Mouse (Mus musculus): ENCODE results near the gene 4930568D16Rik. TPM values are rescaled to one million over a fixed set of nuclear protein-coding genes. Genes with fewer than 3 reads are reported as not detected.

Gene 4930568D16Rik
- not detected in 2 replicates for polyA plus RNA-seq (2012; rRNA removed; ENCODE audit: low replicate concordance)

DNA sequence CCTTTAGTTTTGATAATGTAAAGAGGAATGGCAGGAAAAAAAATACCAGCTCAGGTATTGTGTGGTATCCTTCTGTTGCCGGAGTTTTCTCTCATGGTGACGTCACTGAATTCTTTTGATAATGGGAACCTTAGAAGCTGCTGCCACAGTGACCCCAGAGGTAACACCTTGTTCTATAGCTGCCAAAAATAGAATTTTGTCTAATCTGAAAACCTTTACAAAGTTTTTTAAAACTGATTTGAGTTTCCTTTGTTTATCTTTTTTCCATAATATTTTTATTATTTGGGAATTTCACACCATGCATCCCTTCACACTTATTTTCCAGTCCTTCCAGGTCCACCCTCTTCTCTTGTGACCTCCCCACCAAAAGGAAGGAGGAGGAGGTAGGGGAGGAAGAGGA lies at the start of gene 4930568D16Rik:
TSS of gene 4930568D16Rik (minus strand) at position 101 of the 400 bp plus-strand sequence.

DNA sequence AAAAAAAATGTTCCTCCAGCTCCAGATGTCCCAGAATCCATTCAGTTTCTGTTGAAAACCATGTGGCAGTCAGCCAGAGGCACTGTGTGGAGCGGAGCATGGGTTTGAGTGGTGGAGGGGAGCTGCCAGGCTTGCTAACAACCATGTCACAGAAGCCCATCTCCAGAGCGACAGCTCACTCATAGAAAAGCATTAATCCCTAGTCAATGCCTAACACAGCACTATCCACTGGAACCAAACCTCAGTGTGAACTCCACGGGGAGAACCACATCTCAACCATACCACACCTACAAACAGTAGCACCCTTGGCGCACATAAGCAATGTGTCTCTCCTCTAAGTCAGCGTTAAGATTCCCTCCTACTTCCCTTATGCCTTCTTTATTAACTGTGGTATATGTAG lies 29.6 kb upstream of the 4930568D16Rik start, which contains the start of gene 4930402F06Rik:
TSS of gene 4930402F06Rik (minus strand) at position 80 of the 400 bp plus-strand sequence.

DNA sequence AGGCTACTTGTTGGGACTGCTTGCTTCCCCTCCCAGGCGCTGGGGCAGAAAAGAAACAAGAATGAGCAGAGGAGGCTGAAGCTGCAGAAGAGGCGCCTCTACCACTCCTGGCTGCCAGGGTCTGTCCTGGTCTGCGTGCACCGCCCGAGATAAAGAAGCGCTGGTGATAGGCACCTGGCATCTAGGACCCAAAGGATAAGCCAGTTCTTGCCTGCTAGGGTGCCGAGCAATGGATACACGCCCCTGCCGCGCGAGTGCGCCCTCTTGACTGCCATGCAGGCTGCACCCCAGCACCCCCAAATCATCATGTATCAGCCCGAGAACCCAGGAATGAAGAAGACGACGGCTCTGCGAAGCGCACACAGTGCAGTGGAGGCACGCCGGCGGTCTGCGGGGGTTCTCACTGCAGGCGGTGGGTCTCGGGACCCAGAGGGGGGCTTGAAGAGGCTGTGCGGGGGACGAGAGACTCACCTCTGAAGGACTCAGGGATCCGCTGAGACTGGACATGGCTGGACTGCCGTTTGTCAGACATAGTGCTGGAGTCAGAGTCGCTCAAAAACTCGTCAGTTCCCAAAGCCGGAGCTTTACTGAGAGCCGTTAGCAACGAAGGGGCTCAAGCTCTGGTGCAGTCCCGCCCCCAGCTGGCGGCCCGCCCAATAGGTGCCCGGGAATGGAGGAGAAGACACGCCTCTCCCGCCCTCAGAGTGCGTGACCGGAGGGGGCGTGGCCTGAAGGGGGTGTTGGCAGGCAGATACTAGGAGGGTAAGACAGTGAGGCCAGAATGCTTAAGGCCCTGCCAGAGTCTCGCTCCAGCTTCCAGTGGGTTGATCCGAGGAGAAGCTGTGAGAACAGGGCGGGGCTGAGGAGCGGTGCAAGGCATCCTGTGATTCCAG lies 30.9 kb downstream of the 4930568D16Rik start, which contains the start of gene Stom:
TSS of gene Stom (minus strand) at position 589 of the 893 bp plus-strand sequence.

Other genes with a start within 250 kb of the 4930568D16Rik start
- 46.8 and 76.1 TPM in 2 replicates for gene Rab14, start 166.6 kb downstream of the 4930568D16Rik start, polyA plus RNA-seq (2012; rRNA removed; ENCODE audit: low replicate concordance)
- gene Gsn, start 111.3 kb downstream of the 4930568D16Rik start, polyA plus RNA-seq (2012; rRNA removed; ENCODE audit: low replicate concordance), result 2,476 and 8,158 TPM in 2 replicates
- gene Stom, start 30.8 kb downstream of the 4930568D16Rik start, polyA plus RNA-seq (2012; rRNA removed; ENCODE audit: low replicate concordance), result 75.7 and 137 TPM in 2 replicates
- not detected in 2 replicates for gene 4930402F06Rik, start 29.4 kb upstream of the 4930568D16Rik start, polyA plus RNA-seq (2012; rRNA removed; ENCODE audit: low replicate concordance)
- gene Ggta1, start 95.5 kb upstream of the 4930568D16Rik start, polyA plus RNA-seq (2012; rRNA removed; ENCODE audit: low replicate concordance), result 20.9 and 22.4 TPM in 2 replicates
- gene Dab2ip, start 190.5 kb upstream of the 4930568D16Rik start, polyA plus RNA-seq (2012; rRNA removed; ENCODE audit: low replicate concordance), result 78.6 and 103 TPM in 2 replicates